Mouse (Mus musculus) heart, postnatal 0 days (tissue): ENCODE data around the gene Smim10l2a. TPM values are rescaled to one million over a fixed set of nuclear protein-coding genes. Genes with fewer than 3 reads are reported as not detected.
"Not testable (repeated sequence)": the region's sequence is repeated elsewhere in the genome, so short reads cannot be mapped to it uniquely, and the experiment has no call there.

Experiments used
- ATAC-seq: fragments of 200-750 bp; cut with Nextera tagmentation; 2 replicates; pipeline ENCODE4 v1.8.0; 2017; ENCODE audit warnings: low read depth, moderate number of reproducible peaks, moderate library complexity; ENCODE audit not compliant: insufficient read depth
- DNase-seq: peaks from one replicate; pipeline ENCODE4 v3.0.0-alpha.2; 2016; ENCODE audit warnings: low spot score
- H3K27ac ChIP-seq: fragments of 300-500 bp; sonication (generic); 2 replicates; pipeline ENCODE4 v1.5.1; 2014; ENCODE audit warnings: low read depth, mild to moderate bottlenecking
- H3K27me3 ChIP-seq: fragments of 300-500 bp; sonication (generic); 2 replicates; pipeline ENCODE4 v1.6.1; 2014; ENCODE audit warnings: low read length, mixed read lengths; ENCODE audit not compliant: control insufficient read depth, insufficient read depth
- H3K36me3 ChIP-seq: fragments of 300-500 bp; sonication (generic); replicated peaks from 2 replicates; pipeline ENCODE4 v1.6.1; 2014; ENCODE audit warnings: low read length, mixed read lengths; ENCODE audit not compliant: control insufficient read depth, insufficient read depth
- H3K4me1 ChIP-seq: fragments of 300-500 bp; sonication (generic); 2 replicates; pipeline ENCODE4 v1.6.1; 2014; ENCODE audit warnings: antibody characterized with exemption; ENCODE audit not compliant: control insufficient read depth, insufficient read depth
- H3K4me2 ChIP-seq: fragments of 300-500 bp; sonication (generic); 2 replicates; pipeline ENCODE4 v1.6.1; 2014; ENCODE audit warnings: low read depth, mild to moderate bottlenecking, low read length, moderate library complexity
- H3K4me3 ChIP-seq: fragments of 300-500 bp; sonication (generic); 2 replicates; pipeline ENCODE4 v1.5.1; 2014; ENCODE audit warnings: low read depth, low read length
- H3K9ac ChIP-seq: fragments of 300-500 bp; sonication (generic); replicated peaks from 2 replicates; pipeline ENCODE4 v1.6.1; 2014; ENCODE audit warnings: low read depth, low read length, mixed read lengths
- H3K9me3 ChIP-seq: fragments of 300-500 bp; sonication (generic); replicated peaks from 2 replicates; pipeline ENCODE4 v1.6.1; 2016; ENCODE audit warnings: low read length; ENCODE audit not compliant: control insufficient read depth
- CTCF ChIP-seq: IDR thresholded peaks from 2 replicates; pipeline ENCODE4 v1.5.1; 2016; ENCODE audit warnings: antibody characterized with exemption, control low read depth, low read depth
- EP300 ChIP-seq: IDR thresholded peaks from 2 replicates; pipeline ENCODE4 v1.6.1; 2016; ENCODE audit warnings: antibody characterized with exemption, low read depth
- WGBS: fragments of 180-500 bp; shearing (Covaris S2); extraction: QIAGEN DNeasy Blood & Tissue Kit; methylation state at CpG from one replicate; pipeline ENCODE4 v1.1.7; 2014; 5-methylcytosine and 5-hydroxymethylcytosine counted together
- polyA plus RNA-seq: library from polyadenylated mRNA; unstranded; fragments of >200 nt; fragmentation: Nextera tagmentation; extraction: Ambion mirVana; gene quantifications from 2 replicates; pipeline ENCODE4 v1.2.1, GENCODE M21; 2015
- total RNA-seq: library from RNA; depleted of rRNA; stranded (reverse); fragments of >200 nt; gene quantifications from 2 replicates; pipeline ENCODE4 v1.2.3, GENCODE M21; 2014; ENCODE audit warnings: low replicate concordance; rRNA removed

Gene Smim10l2a
- not detected in 2 replicates for total RNA-seq
- 0.78 and 1.2 TPM in 2 replicates for polyA plus RNA-seq

GRCm38 (mm10) chrX:56374431-56375128 lies at the start of gene Smim10l2a:
Gene Smim10l2a (plus strand): TSS chrX:56374586.
- ATAC-seq = peak; percentile 44
- H3K36me3 ChIP-seq, H3K27me3 ChIP-seq, DNase-seq, H3K27ac ChIP-seq, H3K9ac ChIP-seq, H3K9me3 ChIP-seq, H3K4me1 ChIP-seq: not testable (repeated sequence)
- H3K4me3 ChIP-seq = peak within 1 kb of the TSS; percentile 51
- 11% methylated on average over 35 of the region's 56 CpGs for WGBS
- H3K4me2 ChIP-seq = peak within 1 kb of the TSS; percentile 73

DNA sequence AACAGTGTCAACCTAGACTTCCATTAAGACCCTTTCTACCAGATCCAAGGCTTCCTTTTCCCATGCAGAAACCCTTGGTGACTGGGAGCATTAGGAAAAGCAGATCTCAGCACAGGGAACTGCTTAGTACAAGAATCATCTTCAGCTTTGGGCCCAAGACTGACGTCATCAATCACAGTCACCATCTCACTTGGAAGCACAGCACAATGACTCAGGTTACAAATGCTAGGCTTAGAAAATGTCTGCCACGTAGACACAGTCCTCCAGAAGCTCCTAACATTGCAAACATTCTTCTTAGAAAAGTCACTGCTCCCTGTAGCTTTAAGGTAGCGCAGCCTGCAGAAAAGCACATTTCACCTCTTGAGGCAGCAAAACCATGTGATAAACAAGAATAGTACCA lies 42.3 kb upstream of the Smim10l2a start:
- no peaks in the 10 kb centered on the region for H3K36me3 ChIP-seq
- no peaks in the 10 kb centered on the region for H3K9me3 ChIP-seq
- H3K4me1 ChIP-seq = no peaks in the 10 kb centered on the region
- no peaks in the 10 kb centered on the region for H3K27me3 ChIP-seq
- WGBS = 53% methylated on average over 3 of the region's 3 CpGs
- H3K4me2 ChIP-seq = no peak overlapping the region
- no peak overlapping the region for H3K9ac ChIP-seq
- ATAC-seq (no peak), DNase-seq (no peak)
- H3K27ac ChIP-seq = no peak overlapping the region
- no peak overlapping the region for H3K4me3 ChIP-seq
- no peak for TF ChIP-seq EP300
- no peak for TF ChIP-seq CTCF

- Histone ChIP-seq H3K9me3 (no peaks in the 10 kb centered on the region), H3K36me3 (no peaks in the 10 kb centered on the region), H3K27me3 (no peaks in the 10 kb centered on the region), H3K4me2 (no peak overlapping the region), H3K27ac (no peak overlapping the region), H3K4me3 (no peak overlapping the region), H3K4me1 (no peaks in the 10 kb centered on the region), H3K9ac (no peak overlapping the region)
- DNase-seq (no peak), ATAC-seq (no peak)
- TF ChIP-seq CTCF (peak; percentile 44), EP300 (no peak)
These were observed 34.1 kb upstream of the Smim10l2a start for GRCm38 (mm10) chrX:56340305-56340704.

DNA sequence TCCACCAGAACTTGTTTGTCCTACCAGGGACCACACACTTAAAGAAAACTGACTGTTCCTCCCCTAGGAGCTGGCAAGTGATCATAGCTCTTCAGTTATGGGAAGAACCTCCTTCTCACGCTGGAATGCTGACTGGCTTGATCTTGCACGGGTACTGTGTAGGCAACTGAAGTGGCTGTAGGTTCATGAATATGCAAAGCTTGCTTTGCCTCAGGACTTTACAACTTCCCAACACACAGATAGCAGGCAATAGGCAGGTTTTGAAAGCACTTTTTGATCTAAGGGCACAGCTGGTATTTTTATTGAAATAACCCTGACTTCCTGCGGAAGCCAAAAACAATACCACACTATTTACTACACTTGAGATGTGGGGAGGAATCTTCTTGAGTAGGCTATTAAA lies 31.5 kb upstream of the Smim10l2a start:
- WGBS = 60% methylated on average over 3 of the region's 3 CpGs
- H3K9me3 ChIP-seq = no peaks in the 10 kb centered on the region
- H3K27me3 ChIP-seq = no peaks in the 10 kb centered on the region
- TF ChIP-seq EP300 = no peak
- no peak for TF ChIP-seq CTCF
- H3K4me3 ChIP-seq = no peak overlapping the region
- no peaks in the 10 kb centered on the region for H3K36me3 ChIP-seq
- DNase-seq (no peak), ATAC-seq (no peak)
- no peak overlapping the region for H3K27ac ChIP-seq
- H3K4me2 ChIP-seq = no peak overlapping the region
- no peak overlapping the region for H3K9ac ChIP-seq
- H3K4me1 ChIP-seq = no peaks in the 10 kb centered on the region

- peak within 1 kb of the TSS; percentile 63 for H3K4me2 ChIP-seq
- TF ChIP-seq EP300 = no peak
- TF ChIP-seq CTCF = no peak
- 13% methylated on average over 39 of the region's 39 CpGs for WGBS
- no peaks in the 10 kb centered on the region for H3K36me3 ChIP-seq
- H3K4me3 ChIP-seq = peak within 1 kb of the TSS; percentile 65
- H3K4me1 ChIP-seq = no peaks in the 10 kb centered on the region
- ATAC-seq (peak; percentile 95), DNase-seq (peak; percentile 74)
- H3K9me3 ChIP-seq = no peaks in the 10 kb centered on the region
- peak within 1 kb of the TSS; percentile 71 for H3K9ac ChIP-seq
- H3K27me3 ChIP-seq = no peaks in the 10 kb centered on the region
- H3K27ac ChIP-seq = peak within 1 kb of the TSS; percentile 46; the same call in 1 of the 2 replicates
These were observed 28.0 kb upstream of the Smim10l2a start, which contains the start of gene Zfp449 for GRCm38 (mm10) chrX:56346176-56346931. Gene Zfp449 (plus strand): TSS chrX:56346400.
